Mouse (Mus musculus): ENCODE results near the gene Rrh.
"Not testable (repeated sequence)": the region's sequence is repeated elsewhere in the genome, so short reads cannot be mapped to it uniquely, and the experiment has no call there.

The Rrh gene

DNA sequence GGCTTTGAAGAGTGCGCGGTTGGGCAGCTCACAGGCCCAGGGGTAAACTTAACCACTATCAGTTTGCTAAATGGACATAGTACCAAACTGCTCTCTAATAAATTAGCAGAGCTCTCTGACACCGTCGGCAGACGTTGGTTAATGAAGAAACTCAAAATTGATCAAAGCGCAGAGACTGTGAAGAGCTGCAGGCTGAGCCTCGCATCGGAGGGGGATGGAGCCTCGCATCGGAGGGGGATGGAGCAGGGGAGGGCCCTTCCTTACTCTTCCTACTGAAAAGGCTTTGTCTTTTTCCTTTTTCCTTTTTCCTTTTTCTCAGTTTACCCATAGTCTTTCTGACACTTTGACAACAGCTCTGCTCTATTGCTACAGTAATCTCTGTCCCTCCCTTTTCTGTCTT, 41.0 kb downstream of the Rrh start:
- DNase-seq: no peak

DNA sequence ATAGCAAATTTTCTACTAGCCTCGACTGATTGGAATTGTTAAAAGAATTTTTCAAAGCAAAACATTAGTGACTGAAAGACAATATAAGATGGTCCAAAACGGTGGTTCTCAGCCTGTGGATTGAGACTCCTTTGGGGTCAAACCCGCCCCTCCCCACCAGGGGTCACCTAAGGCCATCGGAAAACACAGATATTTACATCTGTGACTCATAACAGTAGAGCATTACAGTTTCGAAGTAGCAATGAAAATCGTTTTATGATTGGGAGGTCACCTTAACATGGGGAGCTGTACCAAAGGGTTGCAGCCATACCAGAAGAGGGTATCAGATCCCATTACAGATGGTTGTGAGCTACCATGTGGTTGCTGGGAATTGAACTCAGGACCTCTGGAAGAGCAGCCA, 51.2 kb downstream of the Rrh start:
- no peak for DNase-seq

DNA sequence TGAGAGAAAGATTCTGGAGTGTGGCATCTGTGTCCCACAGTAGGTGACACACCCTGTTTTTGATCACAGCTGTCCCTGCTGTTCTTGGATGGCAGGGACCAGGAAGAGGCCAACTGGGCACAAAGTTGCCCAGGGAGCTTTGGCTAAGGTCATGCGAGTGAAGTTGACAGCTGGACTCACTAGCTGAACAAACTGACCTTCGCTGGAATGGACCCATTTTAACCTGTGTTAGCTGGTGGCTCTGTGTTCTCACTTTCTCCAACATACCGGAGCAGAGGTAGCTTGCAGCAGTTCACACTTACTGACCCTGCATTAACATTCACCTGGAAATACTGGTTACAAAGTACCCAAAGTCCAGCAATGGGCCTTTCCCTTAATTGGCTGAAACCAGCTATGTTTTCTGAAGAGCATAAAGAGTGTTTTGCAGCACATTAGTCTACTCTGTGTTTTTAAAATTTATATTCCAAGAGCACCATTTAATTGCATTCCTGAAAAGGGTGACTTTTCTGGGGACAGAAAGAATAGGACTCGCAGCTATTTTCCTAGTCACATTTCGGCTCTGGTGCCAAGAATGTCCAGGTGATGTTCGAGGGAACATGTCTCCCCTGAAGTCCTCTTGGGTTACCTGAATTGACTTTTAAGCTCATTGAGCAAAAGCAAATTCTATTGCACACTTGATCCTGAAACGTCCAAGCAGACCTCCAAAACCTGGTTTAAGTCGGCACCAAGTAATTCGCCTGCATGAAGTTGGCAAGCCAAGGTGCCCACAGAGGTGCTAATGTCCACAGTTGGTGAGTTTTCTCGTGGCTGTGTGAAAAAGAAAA, 55.2 kb downstream of the Rrh start:
- no peak for DNase-seq

DNA sequence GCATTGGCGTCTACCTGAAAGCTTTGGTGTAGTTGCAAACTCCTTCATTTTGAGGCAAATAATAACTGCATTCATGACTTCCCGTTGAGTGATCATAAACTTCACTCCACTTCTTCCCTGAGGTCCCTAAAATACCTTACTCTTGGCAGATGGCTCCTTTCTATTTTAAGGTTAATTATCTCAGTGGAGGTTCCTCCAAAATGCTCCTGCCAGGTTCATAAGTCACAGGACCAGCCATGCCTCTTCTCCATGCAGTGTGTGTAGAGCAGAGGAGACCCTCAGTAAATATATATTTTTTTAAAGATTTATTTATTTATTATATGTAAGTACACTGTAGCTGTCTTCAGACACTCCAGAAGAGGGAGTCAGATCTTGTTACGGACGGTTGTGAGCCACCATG, 56.3 kb downstream of the Rrh start:
- no peak for DNase-seq

DNA sequence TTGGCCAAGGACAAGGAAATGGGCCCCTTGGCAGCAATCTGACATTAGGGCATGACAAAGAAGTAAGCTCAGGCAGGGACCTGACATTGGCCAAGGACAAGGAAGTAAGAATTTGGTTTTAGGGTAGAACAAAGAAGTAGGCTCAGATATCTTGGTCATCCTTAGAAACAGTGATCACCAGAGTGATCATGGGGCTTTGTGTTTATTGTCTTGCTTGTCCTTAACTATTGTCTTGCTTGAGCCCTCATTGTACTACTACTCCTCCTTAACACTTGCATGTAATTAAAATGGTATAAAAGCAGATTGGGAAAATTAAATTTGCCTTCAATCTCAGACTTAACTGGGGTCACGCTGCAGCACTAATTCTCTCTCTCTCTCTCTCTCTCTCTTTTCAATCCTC, 64.8 kb downstream of the Rrh start:
- DNase-seq: not testable (repeated sequence)

DNA sequence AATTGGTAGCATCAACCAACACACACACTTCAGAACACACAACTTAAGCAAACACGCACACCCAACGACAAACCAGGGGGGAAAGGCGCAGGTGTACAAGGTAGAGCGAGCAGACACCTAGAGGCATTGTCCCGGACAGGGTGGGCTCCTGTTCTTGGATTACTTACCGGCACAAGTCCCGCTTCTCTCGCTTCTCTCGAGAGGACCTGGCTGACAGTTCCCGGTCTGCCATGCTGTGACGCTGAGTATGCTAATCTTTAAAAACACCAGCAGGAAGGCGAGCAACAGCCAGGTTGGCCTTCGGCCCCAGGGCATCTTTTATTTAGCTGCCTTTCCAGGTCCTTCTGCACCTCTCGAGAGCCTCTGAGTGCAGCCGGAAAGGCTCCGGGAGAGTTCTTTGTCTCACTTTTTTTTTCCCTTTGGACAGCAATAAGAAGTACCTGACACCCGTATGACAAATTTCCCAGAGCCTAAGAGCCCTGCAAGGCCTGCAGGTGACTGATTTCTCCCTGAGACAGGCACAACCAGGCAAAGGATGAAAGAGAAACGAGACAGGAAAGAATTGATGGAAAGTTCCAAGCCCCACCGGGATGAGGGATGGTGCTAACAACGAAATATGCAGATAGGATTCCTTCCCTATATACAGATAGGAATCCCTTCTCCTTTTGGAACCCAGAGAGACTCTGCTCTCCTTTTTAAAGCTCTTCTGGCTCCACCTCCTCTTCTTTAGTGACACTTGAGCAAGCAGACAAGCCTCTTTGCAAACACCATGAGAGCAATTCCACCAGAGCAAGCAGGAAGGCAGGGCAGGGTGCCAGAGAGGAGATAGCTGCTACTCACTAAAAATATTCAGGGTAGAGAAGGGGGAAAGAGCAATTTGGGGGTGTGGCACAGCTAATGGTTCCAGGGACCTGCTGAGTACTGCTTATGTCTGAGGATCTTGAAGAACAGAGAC, 67.5 kb downstream of the Rrh start, which contains the start of gene Egf:
Gene Egf (minus strand): TSS at position 667 of the 955 bp plus-strand sequence.
- peak in 1 of 2 experiments; percentile 7 for DNase-seq
